Mouse (Mus musculus): Measurements from ENCODE around the gene Kcnma1.

DNA sequence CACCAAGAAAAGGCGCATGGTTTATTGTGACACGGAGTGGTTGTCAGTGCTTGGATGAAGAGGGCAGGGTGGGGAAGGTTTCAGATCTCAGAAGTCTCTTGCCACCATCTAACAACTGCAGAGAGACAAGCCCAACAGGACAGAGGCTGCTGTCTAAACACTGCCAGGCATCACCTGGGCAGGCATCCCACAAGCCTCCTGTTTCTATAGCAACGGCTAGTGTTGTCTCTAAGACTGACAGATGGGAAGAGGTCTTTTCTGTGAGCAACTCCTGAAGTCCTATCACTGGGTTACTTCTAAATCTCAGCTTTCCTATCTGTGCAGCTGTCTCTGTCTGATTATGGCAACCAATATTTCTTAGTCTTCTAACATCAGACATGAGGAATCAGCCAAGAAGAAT, 196.7 kb downstream of the Kcnma1 start:
- TF ChIP-seq CTCF (IDR thresholded peaks at IDR 0.05; ENCODE audit: insufficient read depth, low read depth, low read length) (no peak), POLR2A (IDR thresholded peaks at IDR 0.05; ENCODE audit: insufficient read depth, low read depth, low read length) (no peak)

All from olfactory bulb, adult 2 months (tissue).